ENCODE assay signal across 18 mouse cellular contexts in the genomic region with DNA sequence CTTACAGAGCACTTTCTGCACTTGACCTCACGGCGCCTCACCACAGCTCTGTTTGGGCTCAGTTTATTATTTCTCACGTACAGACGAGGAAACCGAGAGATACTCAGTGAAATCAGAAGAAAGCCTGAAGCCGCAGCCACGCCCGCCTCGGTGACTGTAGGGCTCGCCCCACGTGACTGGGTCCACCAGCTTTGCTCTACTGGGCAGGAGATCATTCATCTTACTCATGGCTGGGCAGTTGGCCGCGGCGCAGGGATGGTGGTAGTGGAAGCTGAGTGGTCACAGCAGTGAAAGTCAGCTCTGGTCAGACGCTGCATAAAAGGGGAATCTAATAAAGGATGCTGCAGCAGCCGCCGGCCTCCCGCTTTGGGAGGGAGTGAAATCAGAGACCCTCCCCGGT.
A peak's percentile ranks its signal among the peaks of the same experiment; 100 is the strongest.
DNase-seq lines count a peak whose midpoint lies in the region; TF ChIP-seq lines count a peak whose summit lies in the region.
"Had no signal": no experiment of that assay in that cellular context is flagged by ENCODE, and none has a peak within 500 bp of the region (broad histone marks: within the 10 kb centered on the region; RNA-seq: fewer than 3 reads in every experiment).

No protein-coding gene starts in this region.

- peaks cover 56% of the 10 kb centered on the region for H3K27me3 ChIP-seq in E14TG2a.4 (ENCODE audit: insufficient read depth, low read length)
- H3K27me3 ChIP-seq: embryonic facial prominence, embryonic 12.5 days; forebrain, embryonic 12.5 days; heart, embryonic 13.5 days; hindbrain, embryonic 12.5 days had no signal

- TF ChIP-seq CTCF in E14TG2a.4 (conservative IDR thresholded peaks at IDR 0.05; ENCODE audit: low read length): no peak

- H3K4me1 ChIP-seq in E14TG2a.4 (replicated peaks; ENCODE audit: low read depth, low read length) (peaks cover 23% of the 10 kb centered on the region), ES-E14 (ENCODE audit: control insufficient read depth in 2 of 2, insufficient read depth in 2 of 2, low read length in 2 of 2, poor library complexity in 1 of 2) (peaks cover 0 to 5% of the 10 kb centered on the region in 2 experiments; a peak in 1 of 4 replicates)

- H3K4me3 ChIP-seq in E14TG2a.4 (replicated peaks; ENCODE audit: low read length) (peak overlapping the region; percentile 50), ES-E14 (ENCODE audit: insufficient read depth in 1 of 2, low read depth in 1 of 2, low read length in 2 of 2, poor library complexity in 1 of 2, severe bottlenecking in 1 of 2) (peak overlapping the region; percentile 25 to 38; a peak in 2 of 4 replicates)
- H3K4me3 ChIP-seq: embryonic facial prominence, embryonic 12.5 days; forebrain, embryonic 12.5 days; heart, adult 2 months; heart, embryonic 13.5 days; hindbrain, embryonic 12.5 days had no signal

- DNase-seq in kidney, postnatal 4 days: peak; percentile 17 to 37
- no peak for DNase-seq in kidney, adult 11 months
- DNase-seq in ES-E14 (ENCODE audit: low read depth, low spot score): no peak
- DNase-seq in yolk sac, embryonic 10.5 days (ENCODE audit: low spot score): peak; percentile 32
- no peak for DNase-seq in adrenal gland, adult 8-10 months
- no peak for DNase-seq in left cerebral cortex, adult 8-10 months (ENCODE audit: low spot score in 2 of 2)
- DNase-seq: adrenal gland, postnatal 10 days; cerebellum, adult 11-12 months; cerebellum, adult 9-10 months; cerebellum, postnatal 25 days; gastrocnemius, postnatal 10 days; heart, adult 2 months; heart, postnatal 4 days had no signal

- in situ Hi-C loops in ES-E14 (cut with MboI; ENCODE audit: low sequenced_read_pairs in 2 of 2, unreplicated experiment in 2 of 2): no loop called here

- H3K36me3 ChIP-seq in E14TG2a.4 (ENCODE audit: insufficient read depth, low read length): no peaks in the 10 kb centered on the region
- no peaks in the 10 kb centered on the region for H3K36me3 ChIP-seq in ES-E14 (ENCODE audit: control insufficient read depth, insufficient read depth, low read length, poor library complexity, severe bottlenecking)
- H3K36me3 ChIP-seq: embryonic facial prominence, embryonic 12.5 days; forebrain, embryonic 12.5 days; heart, embryonic 13.5 days; hindbrain, embryonic 12.5 days had no signal

- H3K9ac ChIP-seq in ES-E14 (ENCODE audit: insufficient read depth, low read depth, low read length, poor library complexity, severe bottlenecking): no peak overlapping the region; the same call in 1 of the 2 replicates
- H3K9ac ChIP-seq: embryonic facial prominence, embryonic 12.5 days; forebrain, embryonic 12.5 days; heart, embryonic 13.5 days; hindbrain, embryonic 12.5 days had no signal

- H3K9me3 ChIP-seq in E14TG2a.4 (ENCODE audit: low read length): no peaks in the 10 kb centered on the region
- no peaks in the 10 kb centered on the region for H3K9me3 ChIP-seq in ES-E14 (ENCODE audit: control insufficient read depth, insufficient read depth, low read depth, low read length)
- H3K9me3 ChIP-seq: embryonic facial prominence, embryonic 12.5 days; forebrain, embryonic 12.5 days; heart, embryonic 13.5 days; hindbrain, embryonic 12.5 days had no signal

- H3K27ac ChIP-seq in ES-E14 (ENCODE audit: insufficient read depth, low read depth, low read length, poor library complexity, severe bottlenecking): no peak overlapping the region
- H3K27ac ChIP-seq: embryonic facial prominence, embryonic 12.5 days; forebrain, embryonic 12.5 days; heart, adult 2 months; heart, embryonic 13.5 days; hindbrain, embryonic 12.5 days had no signal

TF ChIP-seq in ES-E14, 5 proteins besides CTCF, POLR2A, EP300 and RAD21:
- TF ChIP-seq MAFK (IDR thresholded peaks at IDR 0.05; ENCODE audit: insufficient read depth, low read depth, low read length): peak; percentile 66; the same call in 1 of the 2 replicates
- TF ChIP-seq ZNF384 (IDR thresholded peaks at IDR 0.05; ENCODE audit: low read depth, low read length): no peak
TF ChIP-seq in ES-E14: peak in this region for 1.

Comparison
In these comparisons a context has a peak if more than half of its experiments do, and no peak if none do; other contexts are left out.
1. DNase-seq: peak in kidney, postnatal 4 days (2 of 2) and yolk sac, embryonic 10.5 days (single experiment); none in kidney, adult 11 months (single experiment), ES-E14 (single experiment), adrenal gland, adult 8-10 months (single experiment) and left cerebral cortex, adult 8-10 months (0 of 2).